Mouse (Mus musculus) embryonic facial prominence, embryonic 15.5 days (tissue): ENCODE results near the gene Pyy. TPM values are rescaled to one million over a fixed set of nuclear protein-coding genes. Genes with fewer than 3 reads are reported as not detected.

ENCODE experiments used
- ATAC-seq: fragments of 200-750 bp; cut with Nextera tagmentation; 2 replicates; pipeline ENCODE4 v1.8.0; 2017; ENCODE audit warnings: low read depth, moderate TSS enrichment; ENCODE audit not compliant: insufficient number of reproducible peaks, low FRiP score, low TSS enrichment
- H3K27ac ChIP-seq: fragments of 300-500 bp; sonication (generic); replicated peaks from 2 replicates; pipeline ENCODE4 v1.5.1; 2015; ENCODE audit warnings: mild to moderate bottlenecking, inconsistent platforms
- H3K27me3 ChIP-seq: fragments of 300-500 bp; sonication (generic); 2 replicates; pipeline ENCODE4 v1.6.1; 2015; ENCODE audit warnings: inconsistent platforms
- H3K36me3 ChIP-seq: fragments of 300-500 bp; sonication (generic); 2 replicates; pipeline ENCODE4 v1.6.1; 2015; ENCODE audit warnings: mild to moderate bottlenecking, inconsistent platforms
- H3K4me1 ChIP-seq: fragments of 300-500 bp; sonication (generic); 2 replicates; pipeline ENCODE4 v1.6.1; 2015; ENCODE audit warnings: inconsistent platforms
- H3K4me2 ChIP-seq: fragments of 300-500 bp; sonication (generic); replicated peaks from 2 replicates; pipeline ENCODE4 v1.6.1; 2015; ENCODE audit warnings: mild to moderate bottlenecking, inconsistent platforms
- H3K4me3 ChIP-seq: fragments of 300-500 bp; sonication (generic); replicated peaks from 2 replicates; pipeline ENCODE4 v1.5.1; 2015; ENCODE audit warnings: mild to moderate bottlenecking, inconsistent platforms
- H3K9ac ChIP-seq: fragments of 300-500 bp; sonication (generic); 2 replicates; pipeline ENCODE4 v1.6.1; 2015; ENCODE audit warnings: inconsistent platforms
- H3K9me3 ChIP-seq: fragments of 300-500 bp; sonication (generic); replicated peaks from 2 replicates; pipeline ENCODE4 v1.6.1; 2016; ENCODE audit warnings: inconsistent platforms
- WGBS: fragments of 180-500 bp; shearing (Covaris S2); methylation state at CpG from one replicate; pipeline ENCODE4 v1.1.7; 2015; 5-methylcytosine and 5-hydroxymethylcytosine counted together
- polyA plus RNA-seq: library from polyadenylated mRNA; unstranded; fragments of >200 nt; fragmentation: Nextera tagmentation; extraction: Ambion mirVana; gene quantifications from 2 replicates; pipeline ENCODE4 v1.2.1, GENCODE M21; 2015

The Pyy gene
- polyA plus RNA-seq, 1 experiment from 2014 or later = not detected

DNA sequence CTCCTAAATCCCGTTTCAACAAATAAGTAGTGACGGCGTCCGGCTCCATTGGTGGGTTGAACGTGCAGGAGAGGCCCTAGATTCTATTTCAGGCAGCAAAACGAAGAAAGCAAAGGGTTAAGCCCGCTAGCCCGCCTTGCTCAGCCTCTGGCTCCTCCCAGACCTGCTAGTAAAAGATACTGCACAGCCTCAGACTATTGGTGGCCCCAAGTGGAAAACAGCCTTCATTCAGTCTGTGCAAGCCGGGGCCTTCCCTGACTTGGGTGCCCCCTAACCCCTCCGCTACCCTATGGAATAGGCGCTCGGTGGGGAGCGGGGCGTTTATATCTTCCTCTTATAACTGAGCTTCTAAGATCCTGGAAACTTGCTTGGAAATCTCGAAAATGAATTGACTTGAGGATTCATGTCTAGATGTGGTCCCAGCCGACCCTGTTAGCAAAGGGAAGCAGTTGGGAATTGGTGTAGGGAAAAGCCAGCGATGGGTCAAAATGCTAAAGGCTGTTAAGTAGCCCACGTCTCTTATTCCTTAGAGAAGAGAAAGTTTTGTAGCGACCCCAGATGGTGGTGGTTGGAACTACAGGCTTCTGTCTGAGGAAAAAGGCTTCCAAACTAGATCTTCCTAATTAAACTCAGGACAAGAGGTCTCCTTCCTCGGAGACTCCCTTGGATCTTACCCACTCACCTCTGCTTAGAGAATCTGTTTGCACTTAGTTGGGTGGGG, 18.4 kb downstream of the Pyy start:
- 0 out of 2 replicates have a peak overlapping the region, but pooled peaks have one; percentile 55 for H3K9ac ChIP-seq
- ATAC-seq = peak; percentile 40; the same call in 1 of the 2 replicates
- no peaks in the 10 kb centered on the region; the same call in 1 of the 2 replicates for H3K27me3 ChIP-seq

DNA sequence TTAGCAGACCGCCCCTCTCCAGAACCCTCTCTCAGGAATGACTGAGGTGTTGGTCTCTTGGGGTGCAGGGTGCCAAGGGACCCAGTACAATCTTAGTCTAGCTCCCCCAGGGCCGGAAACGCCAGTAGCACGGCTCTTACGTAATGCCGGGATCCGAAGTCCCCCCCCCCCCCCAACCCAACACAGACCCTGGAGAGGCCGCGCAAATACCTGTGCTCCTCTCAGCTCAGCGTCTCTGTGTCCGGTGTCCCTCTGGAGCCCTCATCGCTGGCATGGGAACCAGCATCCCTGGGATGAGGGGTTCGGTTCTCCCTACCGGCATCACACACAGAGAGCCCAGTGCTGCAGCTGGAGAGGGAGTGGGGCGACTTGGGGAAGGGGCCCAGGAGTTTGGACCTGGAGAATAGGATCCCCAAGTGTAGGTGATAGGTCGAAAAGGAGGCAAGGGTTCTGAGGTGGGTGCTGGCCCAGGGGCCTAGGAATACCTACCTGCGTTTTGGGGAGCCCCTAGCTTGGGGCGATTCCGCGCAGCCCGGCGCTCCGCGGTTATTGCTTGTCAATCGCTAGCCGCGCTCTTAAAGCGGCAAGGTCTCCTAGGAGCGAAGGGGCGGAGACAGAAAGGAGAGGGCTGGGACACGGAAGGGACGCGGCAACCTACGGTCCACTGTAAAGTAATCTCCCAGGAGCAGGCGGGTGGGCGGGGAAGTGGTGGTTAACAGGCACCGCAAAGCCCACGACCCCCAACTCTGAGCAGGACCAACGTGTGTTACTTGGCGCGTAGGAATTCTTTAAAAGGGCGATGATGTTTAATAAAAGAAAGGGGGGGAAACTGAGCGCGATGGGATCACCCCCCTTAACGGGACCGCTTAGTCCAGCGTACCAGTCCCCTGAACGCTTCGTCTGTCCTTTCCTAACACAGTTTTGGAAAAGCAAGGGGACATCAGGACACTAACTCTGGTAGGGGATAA, 19.4 kb downstream of the Pyy start, which contains the start of gene Mpp2:
TSS of gene Mpp2 (minus strand) at position 585 of the 968 bp plus-strand sequence.
- peak; percentile 58 for ATAC-seq
- H3K27me3 ChIP-seq = no peaks in the 10 kb centered on the region; the same call in 1 of the 2 replicates
- peak within 1 kb of the TSS; percentile 89 for H3K27ac ChIP-seq
- H3K4me2 ChIP-seq = peak within 1 kb of the TSS; percentile 92
- no peaks in the 10 kb centered on the region for H3K36me3 ChIP-seq
- no peaks in the 10 kb centered on the region for H3K9me3 ChIP-seq
- H3K4me1 ChIP-seq = peaks cover 33% of the 10 kb centered on the region
- WGBS = under 1% methylated on average over 49 of the region's 49 CpGs
- H3K4me3 ChIP-seq = peak within 1 kb of the TSS; percentile 66
- H3K9ac ChIP-seq = peak within 1 kb of the TSS; percentile 55

More for the DNA sequence above, 18.4 kb downstream of the Pyy start:
- H3K4me3 ChIP-seq = peak overlapping the region; percentile 66
- under 1% methylated on average over 20 of the region's 20 CpGs for WGBS
- H3K36me3 ChIP-seq = no peaks in the 10 kb centered on the region
- peak overlapping the region; percentile 89 for H3K27ac ChIP-seq
- peak overlapping the region; percentile 92 for H3K4me2 ChIP-seq
- peaks cover 33% of the 10 kb centered on the region for H3K4me1 ChIP-seq
- no peaks in the 10 kb centered on the region for H3K9me3 ChIP-seq

DNA sequence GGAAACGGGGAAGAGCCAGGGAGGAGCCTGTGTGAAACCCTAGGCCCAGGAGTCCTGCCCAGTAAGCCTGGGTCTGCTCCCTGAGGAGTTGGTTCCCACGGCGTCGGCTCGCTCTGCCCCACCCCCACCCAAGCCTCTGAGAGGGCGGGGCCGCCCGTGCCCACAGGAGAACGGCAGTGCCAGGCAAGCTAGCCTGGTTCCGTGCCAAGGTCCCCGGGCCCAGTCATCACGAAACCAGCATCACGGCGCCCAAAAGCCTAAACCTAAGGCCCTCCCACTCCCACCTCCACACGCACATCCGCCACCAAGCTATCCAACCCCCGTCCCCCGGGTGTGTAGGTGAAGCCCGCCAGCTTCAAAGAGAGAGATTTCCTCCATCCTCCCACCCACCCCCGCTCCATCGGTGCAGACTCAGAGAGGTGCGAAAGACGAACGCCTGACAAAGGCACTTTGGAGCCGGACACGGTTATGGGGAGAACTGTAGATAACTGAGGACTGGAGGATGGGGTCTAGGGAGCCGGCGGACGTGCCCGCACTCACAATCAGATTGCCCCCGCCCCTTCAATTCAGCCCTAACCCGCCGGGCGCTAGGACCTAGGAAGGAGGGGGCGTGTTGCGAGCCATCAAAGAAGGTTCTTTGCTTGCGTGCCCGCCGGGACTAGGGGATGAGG, 20.4 kb downstream of the Pyy start:
- no peaks in the 10 kb centered on the region for H3K9me3 ChIP-seq
- H3K36me3 ChIP-seq = no peaks in the 10 kb centered on the region
- ATAC-seq = peak; percentile 71
- peak overlapping the region; percentile 66 for H3K4me3 ChIP-seq
- no peaks in the 10 kb centered on the region for H3K27me3 ChIP-seq
- peak overlapping the region; percentile 89 for H3K27ac ChIP-seq
- peaks cover 43% of the 10 kb centered on the region for H3K4me1 ChIP-seq
- H3K4me2 ChIP-seq = peak overlapping the region; percentile 92
- peak overlapping the region; percentile 55 for H3K9ac ChIP-seq
- WGBS = under 1% methylated on average over 39 of the region's 39 CpGs

DNA sequence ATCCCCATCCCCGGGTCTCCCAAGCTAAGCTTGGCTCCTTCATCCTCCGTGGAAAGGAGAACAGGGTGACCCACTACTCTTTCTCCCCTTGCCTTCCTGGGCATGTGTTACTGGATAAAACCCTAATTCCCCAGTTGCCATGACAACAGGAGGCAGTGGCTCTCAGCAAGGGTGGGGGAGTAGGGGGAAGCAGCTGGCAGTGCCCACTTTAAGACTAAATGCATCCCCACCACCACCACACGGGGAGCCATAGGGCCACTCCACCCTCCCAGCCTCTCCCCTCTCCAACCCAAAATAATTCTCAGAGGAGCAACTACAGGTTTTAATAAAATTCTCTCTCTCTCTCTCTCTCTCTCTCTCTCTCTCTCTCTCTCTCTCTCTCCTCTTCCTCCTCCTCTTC, 21.3 kb downstream of the Pyy start:
- Histone ChIP-seq H3K4me2 (peak overlapping the region; percentile 92), H3K4me3 (peak overlapping the region; percentile 66), H3K4me1 (peaks cover 51% of the 10 kb centered on the region), H3K9ac (no peak overlapping the region), H3K9me3 (no peaks in the 10 kb centered on the region), H3K27ac (peak overlapping the region; percentile 89), H3K36me3 (no peaks in the 10 kb centered on the region), H3K27me3 (no peaks in the 10 kb centered on the region)
- 16% methylated on average over 3 of the region's 3 CpGs for WGBS
- no peak for ATAC-seq

DNA sequence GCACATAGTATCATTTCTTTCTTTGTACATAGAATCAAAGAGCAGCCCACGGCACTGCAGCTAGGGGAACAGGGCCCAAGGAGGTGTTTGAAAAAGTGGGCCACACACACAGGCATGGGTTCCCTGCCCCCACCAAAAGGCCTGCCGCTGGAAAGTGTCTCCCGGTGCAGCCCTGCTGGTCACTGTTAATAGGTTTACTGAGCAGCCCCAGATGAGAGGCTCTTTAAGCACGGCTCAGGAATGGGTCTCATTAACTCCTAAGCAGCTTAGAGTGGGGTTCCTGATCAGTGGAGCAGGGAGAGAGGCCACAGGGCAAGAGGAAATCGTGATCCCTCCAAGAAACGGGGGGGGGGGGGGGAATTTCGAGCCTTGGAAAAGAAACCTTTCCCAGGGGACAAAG, 23.5 kb downstream of the Pyy start:
- Histone ChIP-seq H3K4me1 (peaks cover 45% of the 10 kb centered on the region), H3K4me3 (no peak overlapping the region), H3K9me3 (no peaks in the 10 kb centered on the region), H3K27me3 (no peaks in the 10 kb centered on the region), H3K4me2 (no peak overlapping the region), H3K36me3 (no peaks in the 10 kb centered on the region), H3K27ac (no peak overlapping the region), H3K9ac (no peak overlapping the region)
- no peak for ATAC-seq
- WGBS = 30% methylated on average over 7 of the region's 7 CpGs

DNA sequence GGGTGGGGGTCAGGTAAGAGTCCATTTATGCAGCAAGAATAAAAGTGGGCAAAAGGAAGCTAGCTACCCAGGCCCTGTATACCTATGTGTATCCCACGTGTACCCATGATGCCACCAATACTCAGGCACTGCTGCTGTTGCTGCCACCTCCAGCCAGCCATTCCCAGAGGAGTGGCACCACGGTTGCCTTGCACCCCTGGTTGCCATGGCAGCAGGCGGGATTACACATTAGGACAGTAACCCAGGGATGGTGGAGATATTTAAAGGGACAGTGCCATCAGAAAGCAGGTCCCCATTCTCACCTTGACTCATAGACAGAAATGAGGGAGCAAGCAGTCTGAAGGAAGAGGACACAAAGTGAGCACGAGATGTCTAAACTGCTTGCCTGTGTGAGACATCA, 24.4 kb downstream of the Pyy start:
- Histone ChIP-seq H3K9me3 (no peaks in the 10 kb centered on the region), H3K27me3 (no peaks in the 10 kb centered on the region), H3K36me3 (no peaks in the 10 kb centered on the region), H3K4me1 (peaks cover 37% of the 10 kb centered on the region), H3K4me3 (no peak overlapping the region), H3K4me2 (no peak overlapping the region), H3K9ac (no peak overlapping the region), H3K27ac (no peak overlapping the region)
- ATAC-seq = no peak
- WGBS = 52% methylated on average over 4 of the region's 4 CpGs

DNA sequence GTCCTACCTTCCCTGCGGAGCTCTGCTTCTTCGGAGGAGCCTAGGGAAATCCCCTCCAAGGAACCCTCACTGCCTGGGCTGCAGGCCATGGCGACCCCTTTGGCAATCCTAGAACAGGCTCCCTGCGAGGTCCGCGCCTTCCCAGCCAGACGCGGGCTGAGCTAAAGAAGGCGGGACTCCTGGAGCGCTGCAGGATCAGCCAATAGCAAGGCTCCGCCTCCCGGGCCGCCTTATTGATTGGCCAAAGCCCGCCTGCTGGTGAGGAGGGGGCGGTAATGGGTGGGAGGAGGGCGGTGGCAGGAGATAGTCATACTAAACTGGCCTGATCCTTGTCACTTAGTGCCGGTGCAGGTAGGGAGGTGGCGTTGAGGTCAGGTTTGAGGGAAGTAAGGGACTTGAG, 25.3 kb downstream of the Pyy start:
- under 1% methylated on average over 18 of the region's 18 CpGs for WGBS
- H3K27ac ChIP-seq = no peak overlapping the region
- peak; percentile 83 for ATAC-seq
- H3K27me3 ChIP-seq = no peaks in the 10 kb centered on the region
- H3K36me3 ChIP-seq = 0 out of 2 replicates have a peak, but pooled peaks cover 4% of the 10 kb centered on the region
- H3K9me3 ChIP-seq = no peaks in the 10 kb centered on the region
- H3K9ac ChIP-seq = peak overlapping the region; percentile 23; the same call in 1 of the 2 replicates
- peaks cover 31% of the 10 kb centered on the region for H3K4me1 ChIP-seq
- peak overlapping the region; percentile 41 for H3K4me3 ChIP-seq
- peak overlapping the region; percentile 82 for H3K4me2 ChIP-seq

DNA sequence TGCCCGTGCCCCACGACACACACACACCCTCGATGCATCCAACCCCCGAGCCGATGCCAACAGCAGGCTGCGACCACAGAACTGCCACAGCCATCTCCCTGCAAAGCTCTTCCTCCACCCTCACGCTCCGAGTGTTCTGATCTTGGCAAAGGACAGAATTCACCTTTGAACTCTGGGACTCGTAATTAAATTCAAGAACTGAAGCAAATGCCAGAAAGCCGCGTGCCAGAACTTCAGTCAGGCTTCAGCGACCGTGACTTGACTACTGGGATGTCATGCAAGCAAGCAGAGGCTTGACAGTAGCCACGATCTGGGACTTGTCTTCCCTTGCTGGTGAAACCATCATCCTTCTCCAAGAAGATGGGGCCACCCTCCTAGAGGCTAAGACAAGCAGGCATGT, 33.9 kb downstream of the Pyy start:
- Histone ChIP-seq H3K4me3 (no peak overlapping the region), H3K27me3 (no peaks in the 10 kb centered on the region), H3K9ac (no peak overlapping the region), H3K9me3 (no peaks in the 10 kb centered on the region), H3K4me2 (no peak overlapping the region), H3K36me3 (0 out of 2 replicates have a peak, but pooled peaks cover 7% of the 10 kb centered on the region), H3K4me1 (peaks cover 6% of the 10 kb centered on the region; the same call in 1 of the 2 replicates), H3K27ac (no peak overlapping the region)
- ATAC-seq = no peak
- 68% methylated on average over 14 of the region's 14 CpGs for WGBS

DNA sequence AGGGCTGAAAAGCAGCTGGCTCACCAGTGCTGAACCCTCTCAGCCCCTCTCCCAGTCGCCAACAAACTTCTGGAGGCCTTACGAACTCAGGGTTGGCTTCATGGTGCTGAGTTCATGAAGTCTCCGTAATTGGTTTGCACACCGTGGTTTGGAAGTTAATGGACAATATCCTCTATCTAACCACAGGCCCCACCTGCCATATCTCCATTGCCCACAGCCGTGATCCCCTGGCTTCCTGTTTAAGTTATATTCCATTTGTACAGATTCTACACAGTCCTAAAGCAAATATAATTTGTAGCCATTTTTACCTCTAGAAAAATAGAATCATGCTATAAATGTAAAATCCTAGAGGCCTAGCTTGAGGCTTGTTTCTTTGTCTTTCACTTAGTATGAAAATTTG, 34.9 kb downstream of the Pyy start:
- no peaks in the 10 kb centered on the region for H3K9me3 ChIP-seq
- no peak for ATAC-seq
- H3K9ac ChIP-seq = no peak overlapping the region
- H3K4me1 ChIP-seq = peaks cover 6% of the 10 kb centered on the region; the same call in 1 of the 2 replicates
- H3K4me2 ChIP-seq = no peak overlapping the region
- 0 out of 2 replicates have a peak, but pooled peaks cover 3% of the 10 kb centered on the region for H3K36me3 ChIP-seq
- H3K27me3 ChIP-seq = no peaks in the 10 kb centered on the region
- no peak overlapping the region for H3K4me3 ChIP-seq
- no peak overlapping the region for H3K27ac ChIP-seq
- WGBS = 78% methylated on average over 5 of the region's 5 CpGs

DNA sequence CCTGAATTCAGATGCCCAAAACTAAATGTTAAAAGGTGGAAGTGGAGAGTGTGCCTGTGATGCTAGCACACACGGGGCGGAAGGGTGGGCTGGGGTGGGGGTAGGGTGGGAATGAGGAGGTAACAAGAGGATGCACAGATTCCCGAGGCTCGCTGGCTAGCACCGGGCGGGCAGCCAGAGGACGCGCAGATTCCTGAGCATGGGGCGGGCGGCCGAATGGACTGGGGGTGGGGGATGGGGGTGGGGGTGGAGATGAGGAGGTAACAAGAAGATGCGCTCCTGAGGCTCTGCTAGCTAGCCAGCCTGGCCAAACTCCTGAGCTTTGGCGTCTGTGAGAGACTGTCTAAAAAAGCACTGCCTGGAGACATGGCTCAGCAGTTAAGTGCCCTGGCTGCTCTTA, 37.2 kb downstream of the Pyy start:
- H3K27me3 ChIP-seq = no peaks in the 10 kb centered on the region
- H3K4me3 ChIP-seq = no peak overlapping the region; the same call in 1 of the 2 replicates
- peak overlapping the region; percentile 30; the same call in 1 of the 2 replicates for H3K4me2 ChIP-seq
- H3K36me3 ChIP-seq = 0 out of 2 replicates have a peak, but pooled peaks cover 3% of the 10 kb centered on the region
- no peak overlapping the region for H3K9ac ChIP-seq
- ATAC-seq = no peak
- no peak overlapping the region for H3K27ac ChIP-seq
- peaks cover 6% of the 10 kb centered on the region; the same call in 1 of the 2 replicates for H3K4me1 ChIP-seq
- H3K9me3 ChIP-seq = no peaks in the 10 kb centered on the region
- WGBS = 5% methylated on average over 13 of the region's 13 CpGs
